Mouse (Mus musculus): Measurements from ENCODE around the gene Specc1l.

GRCm38 (mm10) chr10:75170207-75170850 lies 41.5 kb upstream of the Specc1l start:
- TF ChIP-seq EP300 (IDR thresholded peaks at IDR 0.05) (no peak), CTCF (IDR thresholded peaks at IDR 0.05) (no peak)

Measured in lung, postnatal 0 days (tissue).